Mouse (Mus musculus) kidney, embryonic 14.5 days (tissue): Measurements from ENCODE around the gene Ror1. TPM values are rescaled to one million over a fixed set of nuclear protein-coding genes. Genes with fewer than 3 reads are reported as not detected.
A peak's percentile ranks its signal among the peaks of the same experiment; 100 is the strongest.

Source experiments
- ATAC-seq: fragments of 200-750 bp; cut with Nextera tagmentation; 2 replicates; pipeline ENCODE4 v1.8.0; 2017; ENCODE audit warnings: moderate number of reproducible peaks, mild to moderate bottlenecking, moderate TSS enrichment, moderate library complexity; ENCODE audit not compliant: low FRiP score, low TSS enrichment
- H3K27ac ChIP-seq: fragments of 300-500 bp; sonication (generic); 2 replicates; pipeline ENCODE4 v1.5.1; 2014; ENCODE audit warnings: low read depth, mild to moderate bottlenecking, low read length, moderate library complexity, mixed read lengths
- H3K27me3 ChIP-seq: fragments of 300-500 bp; sonication (generic); 2 replicates; pipeline ENCODE4 v1.6.1; 2014; ENCODE audit warnings: mild to moderate bottlenecking, low read length; ENCODE audit not compliant: control insufficient read depth, insufficient read depth
- H3K36me3 ChIP-seq: fragments of 300-500 bp; sonication (generic); 2 replicates; pipeline ENCODE4 v1.6.1; 2014; ENCODE audit warnings: low read length, mixed read lengths; ENCODE audit not compliant: control insufficient read depth, insufficient read depth
- H3K4me1 ChIP-seq: fragments of 300-500 bp; sonication (generic); 2 replicates; pipeline ENCODE4 v1.6.1; 2014; ENCODE audit warnings: low read length, mixed read lengths; ENCODE audit not compliant: control insufficient read depth, insufficient read depth
- H3K4me2 ChIP-seq: fragments of 300-500 bp; sonication (generic); replicated peaks from 2 replicates; pipeline ENCODE4 v1.6.1; 2014; ENCODE audit warnings: low read depth, mild to moderate bottlenecking, low read length
- H3K4me3 ChIP-seq: fragments of 300-500 bp; sonication (generic); 2 replicates; pipeline ENCODE4 v1.5.1; 2014; ENCODE audit warnings: mild to moderate bottlenecking, low read length
- H3K9ac ChIP-seq: fragments of 300-500 bp; sonication (generic); 2 replicates; pipeline ENCODE4 v1.6.1; 2014; ENCODE audit warnings: low read depth, mild to moderate bottlenecking, low read length, moderate library complexity
- H3K9me3 ChIP-seq: fragments of 300-500 bp; sonication (generic); 2 replicates; pipeline ENCODE4 v1.6.1; 2016; ENCODE audit warnings: low read length; ENCODE audit not compliant: control insufficient read depth
- WGBS: fragments of 180-500 bp; shearing (Covaris S2); extraction: QIAGEN DNeasy Blood & Tissue Kit; methylation state at CpG from one replicate; pipeline ENCODE4 v1.1.7; 2014; 5-methylcytosine and 5-hydroxymethylcytosine counted together
- polyA plus RNA-seq: library from polyadenylated mRNA; unstranded; fragments of >200 nt; fragmentation: Nextera tagmentation; extraction: Ambion mirVana; gene quantifications from 2 replicates; pipeline ENCODE4 v1.2.1, GENCODE M21; 2014

Gene Ror1
- polyA plus RNA-seq, 1 experiment from 2014 or later = 12.8 TPM

DNA sequence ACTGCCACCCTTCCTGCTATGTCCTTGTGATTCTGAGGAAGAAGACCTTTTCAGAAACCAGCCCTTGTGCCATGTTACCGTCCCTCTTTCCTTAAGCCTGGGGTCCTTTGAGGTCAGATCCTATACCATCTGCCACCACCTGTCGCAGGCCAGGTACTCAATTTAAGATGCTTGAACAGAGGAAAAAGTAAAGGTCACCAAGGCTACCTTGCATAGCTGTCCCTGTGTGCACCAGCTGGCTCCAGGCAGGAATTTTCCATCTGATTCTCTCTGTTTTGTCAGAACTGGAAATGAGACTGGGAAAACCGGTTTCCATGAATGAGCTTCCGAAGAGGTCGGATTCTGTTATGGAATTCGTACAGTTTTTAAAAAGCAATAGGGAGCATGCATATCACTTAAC lies 294.8 kb downstream of the Ror1 start:
- no peaks in the 10 kb centered on the region for H3K27me3 ChIP-seq
- H3K4me1 ChIP-seq = peaks cover 14% of the 10 kb centered on the region
- no peak overlapping the region for H3K4me3 ChIP-seq
- no peak for ATAC-seq
- H3K9me3 ChIP-seq = no peaks in the 10 kb centered on the region
- no peaks in the 10 kb centered on the region for H3K36me3 ChIP-seq
- no peak overlapping the region for H3K27ac ChIP-seq
- no peak overlapping the region for H3K9ac ChIP-seq
- H3K4me2 ChIP-seq = no peak overlapping the region
- 78% methylated on average over 6 of the region's 6 CpGs for WGBS

DNA sequence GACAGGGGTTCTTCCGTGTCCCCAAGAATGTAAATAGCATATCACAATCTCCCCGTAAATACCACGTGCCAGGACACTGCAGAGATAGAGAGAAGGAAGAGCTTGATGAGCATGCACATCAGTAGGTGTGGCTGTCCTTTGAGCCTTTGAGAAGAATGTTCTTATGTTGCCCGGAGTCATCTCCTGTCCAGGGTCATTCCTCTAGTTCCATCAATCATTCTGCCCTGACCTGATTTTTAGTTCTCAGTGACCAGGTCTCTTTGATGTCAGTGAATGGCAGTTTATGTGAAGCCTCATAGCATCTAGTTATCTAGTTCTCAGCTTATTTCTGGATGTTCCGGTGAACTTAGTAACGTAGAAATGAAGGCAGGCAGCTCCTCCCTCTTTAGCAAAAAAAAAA lies 295.4 kb downstream of the Ror1 start:
- no peak overlapping the region for H3K4me3 ChIP-seq
- WGBS = 71% methylated on average over 6 of the region's 6 CpGs
- no peak for ATAC-seq
- H3K9me3 ChIP-seq = no peaks in the 10 kb centered on the region
- no peak overlapping the region for H3K27ac ChIP-seq
- H3K36me3 ChIP-seq = no peaks in the 10 kb centered on the region
- no peak overlapping the region for H3K9ac ChIP-seq
- H3K4me1 ChIP-seq = peaks cover 14% of the 10 kb centered on the region
- H3K4me2 ChIP-seq = no peak overlapping the region
- H3K27me3 ChIP-seq = no peaks in the 10 kb centered on the region

DNA sequence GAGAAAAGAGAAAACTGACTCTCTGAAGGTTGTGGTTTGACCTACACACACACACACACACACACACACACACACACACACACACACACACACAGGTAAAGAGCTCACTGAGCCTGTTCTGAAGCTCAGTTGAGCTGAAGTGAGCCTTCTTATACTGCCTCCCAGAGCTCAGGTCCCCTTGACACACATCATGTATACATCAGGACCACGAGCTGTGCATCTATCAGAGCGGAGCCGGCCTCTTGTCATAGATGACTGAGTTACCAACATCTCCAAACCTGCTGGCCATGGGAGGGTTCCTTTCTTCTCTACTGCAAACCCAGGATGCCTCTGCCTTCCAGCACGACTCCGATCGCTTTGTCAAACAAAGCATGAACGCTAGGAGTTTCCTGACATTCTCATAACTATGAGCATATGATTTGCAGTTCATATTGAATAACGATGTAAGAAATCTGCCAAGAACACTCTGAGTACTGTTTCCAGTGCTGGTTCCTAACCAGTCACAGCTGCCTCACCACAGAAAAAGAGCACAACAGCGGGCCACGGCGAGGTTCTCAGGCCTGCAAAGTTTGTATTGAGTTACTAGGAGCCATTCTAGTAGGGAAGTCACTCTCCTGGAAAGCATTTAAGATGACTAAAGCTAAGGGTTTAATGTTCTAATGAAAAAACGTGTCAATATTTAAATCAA lies 297.9 kb downstream of the Ror1 start:
- H3K36me3 ChIP-seq = no peaks in the 10 kb centered on the region
- peak; percentile 74; the same call in 1 of the 2 replicates for ATAC-seq
- H3K9me3 ChIP-seq = no peaks in the 10 kb centered on the region
- H3K4me2 ChIP-seq = no peak overlapping the region
- H3K27me3 ChIP-seq = no peaks in the 10 kb centered on the region
- 31% methylated on average over 12 of the region's 12 CpGs for WGBS
- no peak overlapping the region for H3K9ac ChIP-seq
- H3K4me3 ChIP-seq = no peak overlapping the region
- peaks cover 18% of the 10 kb centered on the region for H3K4me1 ChIP-seq
- H3K27ac ChIP-seq = peak overlapping the region; percentile 43; the same call in 1 of the 2 replicates

DNA sequence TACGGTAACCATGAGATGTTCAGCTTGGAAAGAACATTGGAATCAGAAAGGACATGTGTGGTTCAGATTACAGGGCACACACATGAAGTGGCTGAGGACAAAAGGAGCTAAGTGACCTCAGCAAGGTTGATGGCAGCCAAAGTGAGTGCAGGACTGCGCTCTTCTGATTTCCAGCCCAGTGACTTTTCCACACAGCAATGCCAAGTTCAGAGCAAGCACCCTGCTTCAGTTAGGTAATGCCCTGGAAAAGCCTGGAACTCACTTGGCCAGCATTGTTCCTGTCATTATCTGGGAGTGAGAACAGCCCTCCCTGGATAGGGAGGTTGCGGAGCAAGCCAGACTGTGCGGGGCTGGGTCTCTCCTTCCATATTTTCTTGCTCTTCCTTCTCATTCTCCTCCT lies 299.8 kb downstream of the Ror1 start:
- H3K36me3 ChIP-seq = no peaks in the 10 kb centered on the region
- no peak for ATAC-seq
- peaks cover 18% of the 10 kb centered on the region for H3K4me1 ChIP-seq
- H3K4me3 ChIP-seq = no peak overlapping the region
- no peak overlapping the region for H3K9ac ChIP-seq
- 95% methylated on average over 4 of the region's 4 CpGs for WGBS
- no peaks in the 10 kb centered on the region for H3K9me3 ChIP-seq
- H3K27me3 ChIP-seq = no peaks in the 10 kb centered on the region
- no peak overlapping the region for H3K4me2 ChIP-seq
- no peak overlapping the region for H3K27ac ChIP-seq

DNA sequence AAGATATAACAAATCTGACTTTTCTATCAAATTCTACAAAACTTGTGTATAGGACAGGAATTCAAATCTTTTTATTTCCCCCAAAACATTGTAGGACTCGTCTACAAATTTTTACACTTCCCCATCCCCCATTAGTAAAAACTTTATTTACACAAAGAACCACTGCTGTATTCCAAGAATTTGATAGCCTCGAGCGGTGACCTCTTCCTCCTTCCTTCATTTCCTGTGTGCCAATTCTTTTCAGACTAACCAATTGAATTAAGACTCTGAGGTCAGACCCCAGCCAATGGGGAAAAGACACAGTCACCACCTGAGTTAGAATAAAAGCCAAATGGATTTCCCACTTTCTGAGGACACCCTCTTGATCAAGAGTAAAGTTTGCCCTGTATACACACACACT lies 302.5 kb downstream of the Ror1 start:
- no peak overlapping the region for H3K9ac ChIP-seq
- H3K27ac ChIP-seq = no peak overlapping the region
- H3K27me3 ChIP-seq = no peaks in the 10 kb centered on the region
- peaks cover 17% of the 10 kb centered on the region for H3K4me1 ChIP-seq
- H3K36me3 ChIP-seq = no peaks in the 10 kb centered on the region
- WGBS = 22% methylated on average over 3 of the region's 3 CpGs
- no peaks in the 10 kb centered on the region for H3K9me3 ChIP-seq
- no peak for ATAC-seq
- H3K4me2 ChIP-seq = no peak overlapping the region
- H3K4me3 ChIP-seq = no peak overlapping the region

GRCm38 (mm10) chr4:100401078-100401477 lies 305.5 kb downstream of the Ror1 start:
- no peak for ATAC-seq
- H3K27ac ChIP-seq = no peak overlapping the region
- H3K4me1 ChIP-seq = 0 out of 2 replicates have a peak, but pooled peaks cover 4% of the 10 kb centered on the region
- WGBS = 52% methylated on average over 3 of the region's 3 CpGs
- no peaks in the 10 kb centered on the region for H3K9me3 ChIP-seq
- no peak overlapping the region for H3K9ac ChIP-seq
- H3K4me2 ChIP-seq = no peak overlapping the region
- no peaks in the 10 kb centered on the region for H3K36me3 ChIP-seq
- H3K27me3 ChIP-seq = no peaks in the 10 kb centered on the region
- H3K4me3 ChIP-seq = no peak overlapping the region

DNA sequence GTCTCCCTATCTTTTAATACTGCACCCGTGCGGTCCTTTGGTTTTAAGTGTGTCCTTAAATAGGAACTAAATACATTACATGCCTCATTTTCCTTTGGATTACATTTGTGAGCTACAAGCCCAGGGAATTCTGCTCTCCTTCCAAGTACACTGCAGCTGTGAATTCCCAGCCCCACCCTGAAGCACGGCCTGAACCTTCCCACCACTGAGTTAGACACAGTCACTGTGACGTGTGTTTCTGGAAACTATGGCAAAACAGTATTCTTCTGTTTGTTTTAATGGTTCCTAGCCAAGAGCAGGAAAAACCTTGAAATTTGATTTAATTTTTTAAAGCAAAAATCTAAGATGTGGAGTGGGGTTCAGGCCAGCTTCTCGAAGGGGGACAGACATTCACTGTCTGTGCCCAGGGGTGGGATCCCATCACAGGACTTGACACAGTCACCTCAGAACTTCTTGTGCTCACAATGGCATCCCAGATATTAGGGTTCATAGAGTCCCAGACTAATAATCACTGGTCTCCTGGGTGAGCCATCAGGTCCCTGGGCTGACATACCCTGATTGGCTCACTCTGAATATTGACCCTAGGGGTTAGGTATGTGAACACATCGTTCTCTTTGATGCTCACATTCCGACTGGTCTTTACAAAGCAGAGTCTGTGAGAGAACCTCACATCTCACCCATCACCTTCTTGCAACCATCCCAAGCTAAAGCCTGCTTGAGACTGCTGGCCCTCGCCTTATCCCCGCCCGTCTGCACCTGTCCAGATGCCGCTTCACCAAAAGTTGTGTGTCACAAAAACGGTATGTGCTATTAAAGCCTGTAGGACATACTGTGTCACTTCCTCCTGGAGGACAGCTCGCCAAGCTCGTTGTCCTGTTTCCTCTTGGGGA lies 306.2 kb downstream of the Ror1 start:
- WGBS = 78% methylated on average over 14 of the region's 14 CpGs
- Histone ChIP-seq H3K9me3 (no peaks in the 10 kb centered on the region), H3K9ac (no peak overlapping the region), H3K4me1 (peaks cover 4% of the 10 kb centered on the region; the same call in 1 of the 2 replicates), H3K27me3 (no peaks in the 10 kb centered on the region), H3K36me3 (no peaks in the 10 kb centered on the region), H3K4me3 (no peak overlapping the region), H3K4me2 (no peak overlapping the region), H3K27ac (no peak overlapping the region)
- no peak for ATAC-seq

- WGBS = 32% methylated on average over 9 of the region's 9 CpGs
- Histone ChIP-seq H3K4me2 (no peak overlapping the region), H3K4me3 (no peak overlapping the region), H3K27me3 (no peaks in the 10 kb centered on the region), H3K27ac (no peak overlapping the region), H3K9ac (no peak overlapping the region), H3K9me3 (no peaks in the 10 kb centered on the region), H3K36me3 (0 out of 2 replicates have a peak, but pooled peaks cover under 1% of the 10 kb centered on the region), H3K4me1 (peaks cover 6% of the 10 kb centered on the region; the same call in 1 of the 2 replicates)
- peak; percentile 56; the same call in 1 of the 2 replicates for ATAC-seq
Measured at GRCm38 (mm10) chr4:100407261-100407874, 311.8 kb downstream of the Ror1 start.
